Mouse (Mus musculus): ENCODE measurements at regions not wholly inside any gene's neighbourhood (a gene's known extent, or its start where the extent isn't known, plus 50 kb on each side); places are given as distances from the start of the nearest gene placed in this dataset.

GRCm38 (mm10) chr9:26632891-26633650, 100.5 kb upstream of the B3gat1 start:
- no peak for ATAC-seq (ENCODE audit: low read depth)
- no peaks in the 10 kb centered on the region for H3K27me3 ChIP-seq (ENCODE audit: control insufficient read depth, insufficient read depth, low read depth, low read length)
- no peaks in the 10 kb centered on the region for H3K4me1 ChIP-seq (replicated peaks; ENCODE audit: control insufficient read depth, insufficient read depth, low read length)
- no peak overlapping the region for H3K4me3 ChIP-seq (ENCODE audit: low read length)
- H3K36me3 ChIP-seq (ENCODE audit: control insufficient read depth, insufficient read depth, low read length) = no peaks in the 10 kb centered on the region
- no peaks in the 10 kb centered on the region for H3K9me3 ChIP-seq (ENCODE audit: control insufficient read depth, low read length)
- H3K27ac ChIP-seq (ENCODE audit: low read length) = no peak overlapping the region
- no peak overlapping the region for H3K9ac ChIP-seq (ENCODE audit: low read length)
- H3K4me2 ChIP-seq (ENCODE audit: low read depth, low read length) = no peak overlapping the region
- 85% methylated on average over 8 of the region's 8 CpGs for WGBS

- Histone ChIP-seq H3K9ac (ENCODE audit: low read length) (no peak overlapping the region), H3K36me3 (ENCODE audit: control insufficient read depth, insufficient read depth, low read length) (no peaks in the 10 kb centered on the region), H3K4me1 (replicated peaks; ENCODE audit: control insufficient read depth, insufficient read depth, low read length) (no peaks in the 10 kb centered on the region), H3K27me3 (ENCODE audit: control insufficient read depth, insufficient read depth, low read depth, low read length) (no peaks in the 10 kb centered on the region), H3K4me2 (ENCODE audit: low read depth, low read length) (no peak overlapping the region), H3K27ac (ENCODE audit: low read length) (no peak overlapping the region), H3K4me3 (ENCODE audit: low read length) (no peak overlapping the region), H3K9me3 (ENCODE audit: control insufficient read depth, low read length) (no peaks in the 10 kb centered on the region)
- no peak for ATAC-seq (ENCODE audit: low read depth)
Observed at GRCm38 (mm10) chr9:26635211-26635610, 98.3 kb upstream of the B3gat1 start.

- H3K4me3 ChIP-seq (ENCODE audit: low read length) = no peak overlapping the region
- ATAC-seq (ENCODE audit: low read depth) = no peak
- H3K9me3 ChIP-seq (ENCODE audit: control insufficient read depth, low read length) = no peaks in the 10 kb centered on the region
- H3K9ac ChIP-seq (ENCODE audit: low read length) = no peak overlapping the region
- H3K27ac ChIP-seq (ENCODE audit: low read length) = no peak overlapping the region
- H3K4me1 ChIP-seq (replicated peaks; ENCODE audit: control insufficient read depth, insufficient read depth, low read length) = no peaks in the 10 kb centered on the region
- no peaks in the 10 kb centered on the region for H3K36me3 ChIP-seq (ENCODE audit: control insufficient read depth, insufficient read depth, low read length)
- H3K27me3 ChIP-seq (ENCODE audit: control insufficient read depth, insufficient read depth, low read depth, low read length) = no peaks in the 10 kb centered on the region
- H3K4me2 ChIP-seq (ENCODE audit: low read depth, low read length) = no peak overlapping the region
- WGBS = 74% methylated on average over 2 of the region's 2 CpGs
Observed at GRCm38 (mm10) chr9:26638586-26638985, 94.9 kb upstream of the B3gat1 start.

GRCm38 (mm10) chr9:26642302-26642701, 91.2 kb upstream of the B3gat1 start:
- no peak overlapping the region for H3K27ac ChIP-seq (ENCODE audit: low read length)
- no peak overlapping the region for H3K4me3 ChIP-seq (ENCODE audit: low read length)
- H3K9ac ChIP-seq (ENCODE audit: low read length) = no peak overlapping the region
- H3K36me3 ChIP-seq (ENCODE audit: control insufficient read depth, insufficient read depth, low read length) = no peaks in the 10 kb centered on the region
- no peaks in the 10 kb centered on the region for H3K9me3 ChIP-seq (ENCODE audit: control insufficient read depth, low read length)
- no peaks in the 10 kb centered on the region for H3K4me1 ChIP-seq (replicated peaks; ENCODE audit: control insufficient read depth, insufficient read depth, low read length)
- no peak overlapping the region for H3K4me2 ChIP-seq (ENCODE audit: low read depth, low read length)
- WGBS = 64% methylated on average over 2 of the region's 2 CpGs
- ATAC-seq (ENCODE audit: low read depth) = no peak
- no peaks in the 10 kb centered on the region for H3K27me3 ChIP-seq (ENCODE audit: control insufficient read depth, insufficient read depth, low read depth, low read length)

- Histone ChIP-seq H3K36me3 (ENCODE audit: control insufficient read depth, insufficient read depth, low read length) (no peaks in the 10 kb centered on the region), H3K4me2 (ENCODE audit: low read depth, low read length) (no peak overlapping the region), H3K9me3 (ENCODE audit: control insufficient read depth, low read length) (no peaks in the 10 kb centered on the region), H3K27me3 (ENCODE audit: control insufficient read depth, insufficient read depth, low read depth, low read length) (no peaks in the 10 kb centered on the region), H3K9ac (ENCODE audit: low read length) (no peak overlapping the region), H3K4me3 (ENCODE audit: low read length) (no peak overlapping the region), H3K27ac (ENCODE audit: low read length) (no peak overlapping the region), H3K4me1 (replicated peaks; ENCODE audit: control insufficient read depth, insufficient read depth, low read length) (no peaks in the 10 kb centered on the region)
- WGBS = 75% methylated on average over 4 of the region's 4 CpGs
- no peak for ATAC-seq (ENCODE audit: low read depth)
Observed at GRCm38 (mm10) chr9:26642831-26643230, 90.7 kb upstream of the B3gat1 start.

GRCm38 (mm10) chr9:26649506-26649905, 84.0 kb upstream of the B3gat1 start:
- Histone ChIP-seq H3K4me1 (replicated peaks; ENCODE audit: control insufficient read depth, insufficient read depth, low read length) (no peaks in the 10 kb centered on the region), H3K9ac (ENCODE audit: low read length) (no peak overlapping the region), H3K4me2 (ENCODE audit: low read depth, low read length) (no peak overlapping the region), H3K27me3 (ENCODE audit: control insufficient read depth, insufficient read depth, low read depth, low read length) (no peaks in the 10 kb centered on the region), H3K9me3 (ENCODE audit: control insufficient read depth, low read length) (no peaks in the 10 kb centered on the region), H3K36me3 (ENCODE audit: control insufficient read depth, insufficient read depth, low read length) (no peaks in the 10 kb centered on the region), H3K4me3 (ENCODE audit: low read length) (no peak overlapping the region), H3K27ac (ENCODE audit: low read length) (no peak overlapping the region)
- ATAC-seq (ENCODE audit: low read depth) = no peak
- 71% methylated on average over 7 of the region's 7 CpGs for WGBS

- no peak overlapping the region for H3K4me3 ChIP-seq (ENCODE audit: low read length)
- no peaks in the 10 kb centered on the region for H3K9me3 ChIP-seq (ENCODE audit: control insufficient read depth, low read length)
- no peak overlapping the region for H3K4me2 ChIP-seq (ENCODE audit: low read depth, low read length)
- ATAC-seq (ENCODE audit: low read depth) = no peak
- H3K9ac ChIP-seq (ENCODE audit: low read length) = no peak overlapping the region
- WGBS = 61% methylated on average over 1 of the region's 1 CpGs
- H3K4me1 ChIP-seq (replicated peaks; ENCODE audit: control insufficient read depth, insufficient read depth, low read length) = no peaks in the 10 kb centered on the region
- H3K36me3 ChIP-seq (ENCODE audit: control insufficient read depth, insufficient read depth, low read length) = no peaks in the 10 kb centered on the region
- H3K27me3 ChIP-seq (ENCODE audit: control insufficient read depth, insufficient read depth, low read depth, low read length) = no peaks in the 10 kb centered on the region
- H3K27ac ChIP-seq (ENCODE audit: low read length) = no peak overlapping the region
Observed at GRCm38 (mm10) chr9:26652920-26653319, 80.6 kb upstream of the B3gat1 start.

GRCm38 (mm10) chr9:26659366-26659765, 74.2 kb upstream of the B3gat1 start:
- 46% methylated on average over 2 of the region's 2 CpGs for WGBS

GRCm38 (mm10) chr9:26663544-26663943, 70.0 kb upstream of the B3gat1 start:
- ATAC-seq (ENCODE audit: low read depth) = no peak
- Histone ChIP-seq H3K4me3 (ENCODE audit: low read length) (no peak overlapping the region), H3K4me2 (ENCODE audit: low read depth, low read length) (no peak overlapping the region), H3K9me3 (ENCODE audit: control insufficient read depth, low read length) (no peaks in the 10 kb centered on the region), H3K27ac (ENCODE audit: low read length) (no peak overlapping the region), H3K27me3 (ENCODE audit: control insufficient read depth, insufficient read depth, low read depth, low read length) (no peaks in the 10 kb centered on the region), H3K9ac (ENCODE audit: low read length) (no peak overlapping the region), H3K4me1 (replicated peaks; ENCODE audit: control insufficient read depth, insufficient read depth, low read length) (no peaks in the 10 kb centered on the region), H3K36me3 (ENCODE audit: control insufficient read depth, insufficient read depth, low read length) (no peaks in the 10 kb centered on the region)
- WGBS = 60% methylated on average over 1 of the region's 1 CpGs

More at GRCm38 (mm10) chr9:26659366-26659765, 74.2 kb upstream of the B3gat1 start:
- Histone ChIP-seq H3K27ac (ENCODE audit: low read length) (no peak overlapping the region), H3K36me3 (ENCODE audit: control insufficient read depth, insufficient read depth, low read length) (no peaks in the 10 kb centered on the region), H3K4me2 (ENCODE audit: low read depth, low read length) (no peak overlapping the region), H3K4me1 (replicated peaks; ENCODE audit: control insufficient read depth, insufficient read depth, low read length) (no peaks in the 10 kb centered on the region), H3K4me3 (ENCODE audit: low read length) (no peak overlapping the region), H3K27me3 (ENCODE audit: control insufficient read depth, insufficient read depth, low read depth, low read length) (no peaks in the 10 kb centered on the region), H3K9me3 (ENCODE audit: control insufficient read depth, low read length) (no peaks in the 10 kb centered on the region), H3K9ac (ENCODE audit: low read length) (no peak overlapping the region)
- ATAC-seq (ENCODE audit: low read depth) = no peak

- Histone ChIP-seq H3K9me3 (ENCODE audit: control insufficient read depth, low read length) (no peaks in the 10 kb centered on the region), H3K9ac (ENCODE audit: low read length) (no peak overlapping the region), H3K27me3 (ENCODE audit: control insufficient read depth, insufficient read depth, low read depth, low read length) (no peaks in the 10 kb centered on the region), H3K4me2 (ENCODE audit: low read depth, low read length) (no peak overlapping the region), H3K4me1 (replicated peaks; ENCODE audit: control insufficient read depth, insufficient read depth, low read length) (no peaks in the 10 kb centered on the region), H3K36me3 (ENCODE audit: control insufficient read depth, insufficient read depth, low read length) (no peaks in the 10 kb centered on the region), H3K4me3 (ENCODE audit: low read length) (no peak overlapping the region), H3K27ac (ENCODE audit: low read length) (no peak overlapping the region)
- WGBS = 61% methylated on average over 3 of the region's 3 CpGs
- no peak for ATAC-seq (ENCODE audit: low read depth)
Observed at GRCm38 (mm10) chr9:26667835-26668234, 65.7 kb upstream of the B3gat1 start.

Measured in lung, embryonic 16.5 days (tissue).